Mouse (Mus musculus): ENCODE data around the gene Tbx5.

Gene Tbx5

DNA sequence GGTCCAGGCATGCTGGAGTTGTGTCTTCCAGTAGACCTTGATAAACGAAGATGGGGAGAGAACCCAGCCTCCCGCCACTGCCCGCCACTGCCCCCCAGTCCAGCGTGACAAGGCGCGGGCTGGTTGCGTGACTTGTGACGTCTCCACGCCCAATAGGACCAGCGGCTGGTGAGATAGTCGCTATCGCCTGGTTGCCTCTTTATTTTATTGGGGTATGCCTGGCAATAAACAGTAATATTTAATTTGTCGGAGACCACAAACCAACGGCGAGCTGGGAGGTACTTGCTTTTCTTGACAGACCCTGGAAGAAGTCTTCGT lies at the start of gene Tbx5:
TSS of gene Tbx5 (plus strand) at position 190 of the 318 bp plus-strand sequence.
- DNase-seq (ENCODE audit: low spot score), result no peak

DNA sequence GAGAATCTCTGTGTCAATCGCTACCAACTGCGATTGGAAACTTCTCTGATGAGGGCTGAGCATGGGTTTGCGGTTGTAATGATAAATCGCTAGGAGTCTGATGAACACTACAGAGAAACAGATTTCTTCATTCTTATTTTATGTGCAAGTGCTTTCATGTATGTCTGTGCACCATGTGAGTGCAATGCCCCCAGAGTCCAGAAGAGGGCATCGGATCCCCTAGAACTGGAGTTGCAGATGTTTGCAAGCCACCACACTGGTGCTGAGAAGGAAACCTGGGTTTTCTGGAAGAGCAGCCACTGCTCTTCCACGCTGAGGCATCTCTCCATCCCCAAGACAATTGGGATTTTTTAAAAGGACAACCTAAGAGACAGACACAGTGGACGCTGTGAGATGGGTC lies 46.5 kb upstream of the Tbx5 start:
- DNase-seq (ENCODE audit: low spot score), result no peak

DNA sequence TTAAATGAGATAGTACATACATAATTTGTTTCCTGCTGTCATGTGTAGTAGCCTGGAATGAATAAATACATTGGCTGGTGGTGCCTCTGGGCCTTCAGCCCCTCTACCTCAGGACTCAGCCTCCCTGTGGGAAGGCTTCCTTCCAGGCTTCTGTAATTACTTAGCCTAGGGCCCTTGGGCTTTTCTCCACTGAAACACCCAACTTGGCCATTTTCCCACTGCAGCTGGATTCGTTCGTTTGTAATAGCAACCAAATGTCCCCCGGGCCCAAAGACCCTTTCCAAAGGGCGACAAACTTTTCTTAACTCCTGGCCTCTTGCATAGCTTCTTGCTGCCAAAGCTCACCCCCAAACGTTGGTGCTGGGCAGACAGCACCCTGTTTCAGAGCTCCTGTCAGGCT lies 40.8 kb upstream of the Tbx5 start:
- DNase-seq (ENCODE audit: low spot score), result no peak

DNA sequence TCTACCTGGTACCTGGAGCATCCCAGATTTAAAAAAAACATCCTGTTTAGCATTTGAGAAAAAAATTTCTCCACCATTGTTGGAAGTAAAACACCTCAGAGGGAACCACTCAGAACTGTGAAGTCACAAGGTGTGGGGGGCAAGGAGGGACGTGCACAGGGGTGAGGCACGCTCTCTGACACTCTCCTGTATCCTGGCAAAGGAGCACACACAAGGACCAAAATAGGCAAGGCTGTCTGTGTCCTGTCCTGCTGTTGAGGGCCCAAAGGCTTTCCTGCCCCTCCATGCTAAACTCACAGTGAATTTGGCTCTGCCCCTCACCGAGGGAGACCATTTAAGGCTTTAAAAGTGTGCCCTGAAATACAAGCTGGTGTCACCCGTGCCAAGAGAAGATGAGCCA lies 38.5 kb upstream of the Tbx5 start:
- DNase-seq (ENCODE audit: low spot score), result no peak

DNA sequence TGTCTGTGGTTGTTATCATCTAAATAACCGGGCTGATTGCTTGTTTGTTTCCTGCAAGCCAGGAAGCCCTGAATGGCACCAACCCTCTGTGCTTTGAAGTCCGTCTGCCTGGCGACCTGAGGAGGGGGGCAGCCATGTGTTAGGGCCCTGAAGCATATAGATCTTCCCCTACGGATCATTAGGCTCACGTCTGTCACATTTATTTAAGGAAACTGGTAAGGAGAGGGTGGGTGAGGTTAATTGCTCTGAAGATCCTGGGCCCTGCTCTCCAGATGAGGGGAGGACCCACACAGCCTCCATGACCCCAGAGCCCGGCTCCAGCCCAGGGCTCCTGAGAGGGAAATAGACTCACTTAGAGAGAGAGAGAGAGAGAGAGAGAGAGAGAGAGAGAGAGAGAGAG lies 37.1 kb upstream of the Tbx5 start:
- DNase-seq (ENCODE audit: low spot score), result no peak

DNA sequence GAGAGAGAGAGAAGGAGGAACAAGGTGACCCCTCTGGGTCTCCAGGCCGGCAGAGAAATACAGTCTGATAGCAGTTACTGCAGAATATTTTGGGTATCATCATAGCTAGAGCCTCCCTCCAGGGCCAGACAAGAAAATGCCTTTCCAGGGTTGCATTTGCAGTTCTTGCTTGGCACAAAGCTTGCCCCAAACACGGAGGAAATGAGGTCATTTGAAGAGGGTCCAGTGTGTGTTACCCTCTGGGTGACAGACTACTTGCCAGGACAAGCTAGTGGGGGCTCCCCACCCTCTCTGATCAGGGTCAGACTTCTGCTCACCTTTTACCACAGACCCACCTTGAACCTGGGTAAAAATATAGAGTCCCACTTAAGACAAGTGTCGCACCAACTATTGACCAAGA lies 36.7 kb upstream of the Tbx5 start:
- no peak for DNase-seq (ENCODE audit: low spot score)

DNA sequence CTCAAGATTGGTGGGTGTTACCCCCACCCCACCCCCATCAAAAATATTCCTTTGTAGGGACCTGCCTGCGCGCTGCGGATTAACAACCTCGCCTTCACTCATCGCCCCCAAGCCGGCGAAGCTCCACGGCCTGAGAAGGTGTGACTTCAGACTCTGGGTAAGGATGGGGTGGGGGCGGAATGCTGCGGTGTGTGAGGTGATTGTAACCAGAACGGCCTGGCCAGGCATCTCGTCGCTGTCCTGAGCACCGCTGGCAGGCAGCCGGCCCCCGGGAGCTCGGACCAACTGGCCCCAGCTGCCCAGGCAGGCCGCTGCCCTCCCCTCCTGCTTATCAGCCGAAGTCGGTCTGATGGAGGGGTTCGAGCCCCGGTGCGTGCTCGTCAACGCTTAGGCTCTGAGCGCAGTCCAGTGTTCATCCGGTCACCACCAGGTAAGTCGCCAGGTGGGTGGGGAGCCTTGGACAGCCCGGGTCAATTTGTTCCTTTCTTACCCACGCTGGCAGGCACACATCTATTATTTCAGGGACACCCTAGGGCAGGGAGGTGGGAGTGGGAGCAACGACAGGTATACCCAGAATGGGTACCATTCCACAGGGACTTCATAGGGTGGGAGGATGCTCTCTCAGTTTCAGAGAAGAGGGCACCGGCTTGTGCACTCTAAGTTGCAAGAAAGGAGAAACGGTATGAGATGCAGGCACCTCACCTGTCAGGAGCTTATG lies 35.9 kb upstream of the Tbx5 start:
- no peak for DNase-seq (ENCODE audit: low spot score)

DNA sequence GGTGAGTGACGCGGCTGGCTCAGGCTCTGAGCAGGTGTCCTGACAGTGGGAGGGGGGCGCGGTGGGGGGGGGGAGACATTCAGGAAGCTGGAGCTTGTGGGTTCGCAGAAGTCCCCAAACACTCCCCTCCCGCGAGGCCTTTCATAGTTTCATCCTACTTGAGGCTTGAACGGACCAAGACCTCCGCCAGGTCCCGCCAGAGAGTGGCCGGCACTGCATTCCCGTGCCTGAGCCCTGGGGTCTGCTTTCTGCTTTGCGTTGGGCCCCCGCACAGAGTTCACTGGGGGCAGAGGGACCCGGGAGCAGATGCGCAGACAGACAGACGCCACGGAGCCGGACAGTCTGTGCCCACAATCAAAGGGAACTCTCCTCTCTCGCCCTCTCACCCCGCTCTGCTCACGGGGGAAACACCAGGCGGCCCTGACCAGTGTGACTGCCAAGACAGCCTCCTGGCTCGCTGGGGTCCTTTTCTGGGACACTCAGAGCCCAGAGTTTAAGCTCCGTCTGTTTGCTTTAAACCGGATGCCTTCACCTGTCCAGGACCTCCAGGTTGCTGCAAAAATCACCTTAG lies 34.8 kb upstream of the Tbx5 start:
- DNase-seq (ENCODE audit: low spot score), result no peak

DNA sequence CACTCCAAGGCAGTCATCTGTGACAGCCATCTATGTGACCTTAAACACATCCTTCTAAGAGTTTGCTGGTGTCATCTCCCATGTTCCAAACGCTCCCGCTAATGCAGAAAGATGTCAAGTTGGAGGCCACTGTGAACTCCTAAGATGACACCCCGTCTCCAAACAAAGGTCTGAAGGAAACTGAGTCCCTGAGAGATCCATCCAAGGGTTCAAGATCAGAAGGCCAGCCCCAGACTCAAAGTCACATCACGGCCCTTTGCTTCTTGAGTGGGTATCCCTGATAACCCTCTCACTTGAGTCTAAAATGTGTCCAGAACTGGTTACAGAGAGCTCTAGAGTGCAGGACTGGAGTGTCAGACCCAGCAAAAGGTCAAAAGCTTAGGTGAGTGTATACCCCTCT lies 34.2 kb upstream of the Tbx5 start:
- DNase-seq (ENCODE audit: low spot score), result no peak

DNA sequence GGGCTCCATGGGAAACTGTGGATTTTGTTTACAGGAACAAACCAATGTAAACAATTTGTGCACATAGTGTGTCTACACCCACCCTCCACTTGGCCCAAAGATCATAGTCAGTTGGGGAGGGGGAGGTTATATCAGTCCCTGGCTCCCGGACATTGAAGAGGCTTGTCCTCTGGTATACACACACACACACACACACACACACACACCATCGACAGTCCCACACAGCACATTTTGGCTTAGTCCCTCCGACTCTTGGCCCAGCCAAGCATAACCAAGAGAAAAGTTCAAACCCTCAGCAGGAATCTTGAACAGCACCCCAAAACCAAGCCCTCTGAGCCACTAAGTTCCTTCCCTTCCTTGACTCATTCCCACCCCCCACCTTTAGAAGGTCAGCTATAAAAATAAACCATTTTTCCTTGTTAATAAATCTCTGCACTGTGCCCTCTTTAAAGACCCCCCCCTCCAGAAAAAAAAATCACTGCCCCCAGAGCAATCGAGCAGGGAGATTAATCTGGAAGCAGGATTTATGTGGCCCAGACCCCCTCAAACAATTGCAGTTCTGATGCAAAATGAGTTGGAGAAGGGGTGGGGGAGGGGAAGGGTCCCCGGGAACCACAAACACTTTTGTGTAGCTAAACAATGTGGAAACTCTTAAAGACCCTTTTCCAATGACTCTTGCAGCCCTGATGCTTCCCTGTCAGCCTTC lies 33.6 kb upstream of the Tbx5 start:
- DNase-seq (ENCODE audit: low spot score), result no peak

DNA sequence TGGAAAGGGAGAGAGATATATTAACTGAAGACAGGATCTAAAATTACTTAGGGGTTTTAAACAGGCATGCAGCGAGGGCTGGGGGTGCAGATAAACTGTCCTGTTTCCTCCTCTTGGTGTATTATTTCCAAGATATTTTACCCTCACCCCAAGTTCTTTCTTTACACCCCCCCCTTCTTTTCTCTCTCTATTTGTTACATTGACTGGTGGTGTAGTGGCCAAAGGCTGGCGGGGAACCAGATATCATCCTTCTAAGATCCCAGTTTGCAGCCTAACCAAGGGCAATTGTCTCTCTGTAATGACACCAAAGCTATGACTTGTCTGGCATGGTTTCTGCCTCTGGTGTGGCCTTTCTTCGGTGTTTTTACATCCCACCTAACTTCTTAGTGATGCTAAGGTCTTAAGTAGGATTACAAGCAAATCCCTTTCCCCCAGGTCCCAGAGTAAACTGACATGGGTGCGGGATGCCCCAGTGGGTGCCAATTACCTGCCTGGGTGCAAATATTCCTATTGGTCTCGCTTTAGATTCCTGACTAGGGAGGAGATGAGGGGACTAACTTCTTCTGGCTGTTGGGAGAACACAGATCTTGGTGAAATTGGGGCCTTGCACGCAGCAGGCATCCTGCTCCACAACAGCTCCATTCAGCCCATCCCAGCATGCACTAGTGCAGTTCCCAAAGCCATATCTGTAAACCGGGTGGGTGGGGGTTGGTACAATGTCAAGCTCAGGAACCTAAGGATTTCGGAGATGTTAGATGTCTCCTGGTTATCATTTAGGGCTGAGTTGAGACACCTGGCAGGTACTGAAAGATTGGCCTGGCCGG lies 32.8 kb upstream of the Tbx5 start:
- DNase-seq (ENCODE audit: low spot score), result no peak

DNA sequence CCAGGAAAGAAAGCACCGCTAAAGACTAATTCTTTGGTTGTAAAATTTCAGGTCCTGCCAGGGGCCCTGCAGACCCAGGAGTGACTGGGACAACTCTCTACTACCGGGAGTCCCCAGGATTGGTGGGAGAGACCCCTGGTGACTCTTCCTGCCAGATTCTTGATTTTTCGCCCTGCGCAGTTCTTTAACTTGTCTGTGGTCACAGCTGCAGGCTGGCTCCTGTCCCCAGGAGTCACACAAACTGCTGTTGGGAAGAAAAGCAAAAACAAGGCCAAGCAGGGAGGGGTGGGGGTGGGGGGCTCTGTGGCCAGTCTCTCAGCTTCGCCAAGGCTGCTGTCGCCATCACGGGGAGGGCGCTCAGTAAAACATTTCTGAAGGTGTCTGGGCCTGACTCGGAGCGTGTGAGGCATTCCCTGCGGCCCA lies 32.2 kb upstream of the Tbx5 start:
- no peak for DNase-seq (ENCODE audit: low spot score)

DNA sequence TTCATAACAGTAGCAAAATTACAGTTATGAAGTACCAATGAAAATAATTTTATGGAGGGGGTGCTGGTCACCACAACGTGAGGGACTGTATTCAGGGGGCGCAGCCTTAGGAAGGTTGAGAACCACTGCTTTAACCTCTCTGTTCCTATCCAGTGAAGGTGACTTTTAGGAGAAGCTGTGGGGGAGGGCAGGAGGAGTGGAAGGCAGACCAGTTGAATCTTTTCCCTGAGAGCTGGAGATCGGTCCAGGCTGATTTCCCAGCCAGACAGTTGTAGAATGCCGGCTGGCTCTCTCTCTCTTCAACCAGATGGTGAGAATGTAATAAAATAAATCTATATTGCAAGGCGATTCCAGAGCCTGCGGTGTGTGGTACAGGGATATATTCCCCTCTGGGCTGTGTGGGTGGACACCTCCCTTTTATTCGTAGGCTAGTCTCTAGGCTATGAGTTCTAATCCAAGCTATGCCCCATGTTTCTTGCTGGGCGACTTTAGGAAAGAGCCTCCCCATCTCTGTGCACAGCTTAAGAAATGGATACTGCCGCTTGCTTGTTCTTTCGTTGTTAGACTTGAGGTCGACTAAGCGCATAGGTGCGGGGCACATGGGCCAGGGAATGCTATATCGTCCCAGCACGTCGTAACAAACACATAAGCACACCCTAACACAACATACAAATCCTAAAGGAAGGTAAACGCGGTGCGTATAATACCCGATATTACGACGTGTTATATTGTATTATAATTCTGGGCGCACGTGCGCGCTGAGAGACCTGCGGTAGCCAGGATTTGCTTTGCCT lies 29.7 kb upstream of the Tbx5 start:
- no peak for DNase-seq (ENCODE audit: low spot score)

DNA sequence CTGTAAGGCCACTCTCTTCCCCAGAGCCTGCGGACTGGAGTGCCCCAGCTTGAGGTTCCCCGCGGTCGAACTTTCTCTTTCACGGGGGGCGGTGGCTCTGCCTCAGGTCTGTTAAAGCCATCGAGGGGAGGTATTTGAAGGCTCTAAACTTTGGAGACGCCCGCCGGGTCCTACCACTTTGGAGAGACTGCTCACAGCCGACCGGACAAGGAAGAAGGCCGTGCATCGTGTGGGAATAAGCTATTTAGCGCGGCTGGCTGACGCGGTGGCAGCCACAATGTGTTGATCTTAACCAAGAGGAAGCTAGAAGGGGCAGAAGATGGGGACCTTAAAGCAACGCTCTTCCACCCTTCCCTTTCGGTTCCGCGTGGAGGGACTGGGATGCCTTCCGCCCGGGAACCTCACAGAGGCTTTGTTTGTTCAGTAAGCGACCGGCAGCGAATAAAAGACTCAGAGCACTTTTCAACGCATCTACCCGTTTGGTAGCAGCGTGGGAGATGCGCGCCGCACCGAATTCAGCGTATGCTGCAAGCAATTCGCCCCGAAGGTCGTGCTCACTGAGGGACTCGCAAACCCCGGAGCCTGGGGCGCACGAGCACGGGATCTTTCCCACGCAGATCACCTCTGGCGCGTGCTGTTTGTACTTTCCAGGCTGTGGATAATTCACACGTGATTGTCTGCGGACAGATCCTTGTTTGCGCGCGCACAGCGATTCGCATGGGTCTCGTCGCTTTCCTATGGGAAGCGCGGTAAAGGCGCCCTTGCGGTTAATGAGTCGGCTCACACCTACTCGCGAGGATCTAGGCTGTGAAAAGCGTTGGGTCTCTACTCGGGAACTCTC lies 28.8 kb upstream of the Tbx5 start:
- no peak for DNase-seq (ENCODE audit: low spot score)

DNA sequence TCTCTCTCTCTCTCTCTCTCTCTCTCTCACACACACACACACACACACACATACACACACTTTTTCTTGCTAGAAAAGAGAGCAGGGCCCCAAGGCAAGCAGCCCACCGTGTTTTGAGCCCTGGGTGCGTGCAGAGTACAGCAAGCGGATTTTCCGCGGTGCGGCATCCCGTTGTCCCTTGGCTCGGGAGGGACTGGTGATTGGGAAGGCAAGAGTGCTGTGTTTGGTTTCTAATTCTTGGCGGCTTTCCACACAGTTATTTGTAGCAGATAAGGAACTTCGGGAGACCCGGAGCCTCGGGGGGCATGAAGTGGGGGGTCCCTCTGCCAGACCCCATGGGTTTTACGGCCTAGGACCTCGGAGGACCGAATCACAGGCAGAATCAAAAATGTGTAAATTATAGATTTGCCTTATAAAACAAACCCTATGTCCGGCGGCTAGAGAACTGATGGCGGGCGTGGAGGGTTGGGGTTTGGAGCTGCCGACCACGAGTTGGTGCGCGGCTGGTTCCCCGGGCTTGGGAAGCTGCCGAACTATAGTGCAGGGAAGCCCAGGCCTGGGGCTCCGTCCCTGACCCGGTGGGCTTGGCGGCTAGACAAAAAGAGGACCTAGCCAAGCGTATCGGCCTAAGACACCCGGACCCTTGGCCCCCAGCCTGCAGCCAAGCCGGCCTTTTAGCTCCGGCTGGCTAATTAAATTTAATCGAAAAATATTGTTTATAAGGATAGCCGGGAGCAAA lies 28.0 kb upstream of the Tbx5 start:
- no peak for DNase-seq (ENCODE audit: low spot score)

DNA sequence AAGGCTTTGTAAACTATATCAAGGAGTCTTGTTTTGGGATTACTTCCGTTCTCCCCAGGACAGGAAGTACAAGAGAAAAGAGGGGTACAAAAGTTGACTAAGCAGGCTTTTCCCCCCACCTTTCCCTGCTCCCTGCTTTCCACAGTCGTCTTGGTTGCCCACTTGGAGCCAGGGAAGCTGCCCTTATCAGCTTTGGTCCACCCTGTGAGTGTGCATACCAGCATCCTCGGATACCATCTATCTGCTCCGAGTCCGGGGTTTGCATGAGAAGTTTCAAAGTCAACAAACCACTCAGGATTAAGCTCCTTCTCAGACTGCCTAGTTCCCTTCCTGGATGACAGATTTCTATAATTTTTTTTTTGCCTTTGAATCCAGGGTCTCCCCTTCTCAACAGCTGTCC lies 26.8 kb upstream of the Tbx5 start:
- no peak for DNase-seq (ENCODE audit: low spot score)

DNA sequence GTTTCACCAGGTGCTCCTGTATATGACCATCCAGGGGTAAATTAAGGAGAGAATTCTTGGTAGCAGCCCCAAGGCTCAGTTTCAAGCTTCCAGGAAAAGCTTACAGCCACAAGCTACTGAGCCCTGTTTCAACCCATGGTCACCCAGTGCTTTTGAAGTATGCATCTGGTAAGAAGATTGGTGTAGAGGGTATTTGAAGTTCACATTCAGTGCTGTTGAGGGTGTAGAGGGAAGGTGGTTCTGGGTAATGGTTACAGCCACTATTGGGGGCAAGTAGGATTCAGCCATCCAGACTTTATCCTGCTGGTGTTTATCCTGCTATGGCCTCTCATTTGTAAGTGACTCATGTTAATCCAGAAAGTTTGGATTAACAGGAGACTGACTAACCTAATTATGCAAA lies 26.0 kb upstream of the Tbx5 start:
- no peak for DNase-seq (ENCODE audit: low spot score)

DNA sequence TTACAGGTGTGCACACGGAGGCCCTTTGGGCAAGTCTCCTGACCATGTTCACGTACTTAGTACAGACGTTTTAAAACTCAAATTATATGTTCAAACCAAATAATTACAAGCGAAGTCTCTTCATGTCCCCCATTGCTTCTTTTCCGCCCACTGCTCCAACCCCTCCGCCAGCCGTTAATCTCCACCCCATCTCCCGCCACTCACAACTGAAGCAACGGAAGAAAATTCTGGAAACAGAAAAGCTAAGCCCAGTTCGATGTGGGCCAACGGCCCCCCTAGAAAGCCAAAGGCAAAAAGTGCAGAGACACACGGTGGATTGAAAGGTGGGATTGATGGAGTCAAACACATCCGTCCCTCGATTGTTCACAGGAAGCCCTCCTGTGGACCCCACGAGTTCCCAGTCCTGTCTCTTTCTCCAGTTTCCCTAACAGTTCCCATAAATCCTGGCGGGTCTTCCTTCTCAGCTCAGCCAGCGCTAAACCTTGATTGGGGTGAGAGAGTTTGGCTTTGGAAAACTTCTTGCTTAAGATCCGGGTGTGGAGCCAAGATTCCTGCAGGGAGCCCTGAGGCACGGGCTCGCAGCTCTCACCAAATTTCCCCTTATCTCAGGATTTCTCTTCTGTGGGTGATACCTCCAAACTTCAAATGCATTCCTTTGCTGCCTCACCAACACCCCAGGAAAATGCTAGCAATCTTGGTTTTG lies 24.8 kb upstream of the Tbx5 start:
- DNase-seq (ENCODE audit: low spot score), result no peak

DNA sequence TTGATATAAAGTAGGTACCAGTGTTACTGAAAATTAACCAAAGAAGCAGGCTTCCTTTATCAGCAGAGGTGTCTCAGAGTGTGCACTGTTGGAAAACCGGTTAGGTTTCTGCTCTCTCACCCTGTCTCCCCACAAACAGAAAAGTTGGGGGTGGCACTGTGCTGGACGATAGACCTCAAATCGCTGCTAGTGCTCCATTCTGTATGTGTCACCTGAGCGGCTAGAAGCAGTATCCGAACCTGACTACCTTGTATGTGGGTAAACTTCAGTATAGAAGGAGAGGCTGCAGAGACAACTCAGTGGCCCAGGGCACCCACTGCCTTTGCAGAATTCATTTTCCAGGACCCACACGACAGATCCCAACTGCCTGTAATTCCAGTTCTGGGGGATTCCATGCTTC lies 23.8 kb upstream of the Tbx5 start:
- no peak for DNase-seq (ENCODE audit: low spot score)
